Mouse (Mus musculus) lung, postnatal 0 days (tissue): Measurements from ENCODE around the gene Snapc3.

Experiments
- CTCF ChIP-seq: IDR thresholded peaks from 2 replicates; pipeline ENCODE4 v1.5.1; 2016; ENCODE audit warnings: antibody characterized with exemption, mild to moderate bottlenecking
- EP300 ChIP-seq: IDR thresholded peaks from 2 replicates; pipeline ENCODE4 v1.6.1; 2016; ENCODE audit warnings: antibody characterized with exemption, mild to moderate bottlenecking, control low read depth

DNA sequence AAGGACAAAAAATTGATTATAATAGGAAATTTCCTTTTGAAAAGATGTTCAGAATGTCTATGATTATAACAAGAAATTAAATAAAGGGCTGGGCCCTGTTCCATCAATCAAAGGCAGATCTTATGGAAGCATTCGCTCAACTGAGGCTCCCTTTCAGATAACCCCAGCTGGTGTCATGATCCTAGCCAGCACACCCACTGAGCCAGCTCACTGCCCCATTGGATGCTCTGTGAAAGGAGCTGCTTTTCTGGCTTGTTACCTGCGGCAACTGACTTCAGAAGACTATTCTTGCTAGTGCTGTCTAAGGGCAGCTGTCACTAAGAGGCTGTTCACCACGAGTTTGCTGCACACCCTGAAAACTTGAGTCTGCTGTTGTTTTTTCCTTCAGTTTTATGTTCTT lies 25.6 kb upstream of the Snapc3 start:
- TF ChIP-seq CTCF = no peak
- TF ChIP-seq EP300 = no peak
